Mouse (Mus musculus) midbrain, embryonic 16.5 days (tissue): ENCODE measurements at regions not wholly inside any gene's neighbourhood (a gene's known extent, or its start where the extent isn't known, plus 50 kb on each side); places are given as distances from the start of the nearest gene placed in this dataset.
A peak's percentile ranks its signal among the peaks of the same experiment; 100 is the strongest.

Source experiments
- ATAC-seq: fragments of 200-750 bp; cut with Nextera tagmentation; 2 replicates; pipeline ENCODE4 v1.8.0; 2017; ENCODE audit warnings: moderate TSS enrichment
- H3K27ac ChIP-seq: fragments of 300-500 bp; sonication (generic); 2 replicates; pipeline ENCODE4 v1.5.1; 2014; ENCODE audit warnings: mild to moderate bottlenecking, low read length, mixed read lengths
- H3K27me3 ChIP-seq: fragments of 300-500 bp; sonication (generic); 2 replicates; pipeline ENCODE4 v1.6.1; 2014; ENCODE audit warnings: low read depth, low read length, mixed read lengths; ENCODE audit not compliant: control insufficient read depth, insufficient read depth
- H3K36me3 ChIP-seq: fragments of 300-500 bp; sonication (generic); 2 replicates; pipeline ENCODE4 v1.6.1; 2014; ENCODE audit warnings: mild to moderate bottlenecking, low read length, moderate library complexity, mixed read lengths; ENCODE audit not compliant: control insufficient read depth, insufficient read depth
- H3K4me1 ChIP-seq: fragments of 300-500 bp; sonication (generic); 2 replicates; pipeline ENCODE4 v1.6.1; 2014; ENCODE audit warnings: mild to moderate bottlenecking, low read length, mixed read lengths; ENCODE audit not compliant: control insufficient read depth, insufficient read depth
- H3K4me2 ChIP-seq: fragments of 300-500 bp; sonication (generic); 2 replicates; pipeline ENCODE4 v1.6.1; 2014; ENCODE audit warnings: mild to moderate bottlenecking, low read length, mixed read lengths
- H3K4me3 ChIP-seq: fragments of 300-500 bp; sonication (generic); 2 replicates; pipeline ENCODE4 v1.5.1; 2014; ENCODE audit warnings: low read depth, mild to moderate bottlenecking, low read length, moderate library complexity, mixed read lengths
- H3K9ac ChIP-seq: fragments of 300-500 bp; sonication (generic); 2 replicates; pipeline ENCODE4 v1.6.1; 2014; ENCODE audit warnings: low read depth, low read length, mixed read lengths
- H3K9me3 ChIP-seq: fragments of 300-500 bp; sonication (generic); replicated peaks from 2 replicates; pipeline ENCODE4 v1.6.1; 2014; ENCODE audit warnings: mild to moderate bottlenecking, low read length, mixed read lengths; ENCODE audit not compliant: control insufficient read depth, poor library complexity, severe bottlenecking
- WGBS: fragments of 180-500 bp; shearing (Covaris S2); extraction: QIAGEN DNeasy Blood & Tissue Kit; methylation state at CpG from one replicate; pipeline ENCODE4 v1.1.7; 2014; 5-methylcytosine and 5-hydroxymethylcytosine counted together

- Histone ChIP-seq H3K27ac (no peak overlapping the region), H3K36me3 (no peaks in the 10 kb centered on the region), H3K9me3 (no peaks in the 10 kb centered on the region), H3K4me1 (no peaks in the 10 kb centered on the region), H3K4me3 (no peak overlapping the region), H3K9ac (no peak overlapping the region), H3K27me3 (no peaks in the 10 kb centered on the region), H3K4me2 (no peak overlapping the region)
- WGBS = 68% methylated on average over 6 of the region's 6 CpGs
- no peak for ATAC-seq
Measured at GRCm38 (mm10) chr9:46495276-46495675, 175.5 kb upstream of the 4931429L15Rik start.

GRCm38 (mm10) chr9:46482859-46483443 is 163.2 kb upstream of the 4931429L15Rik start:
- Histone ChIP-seq H3K27ac (peak overlapping the region; percentile 63), H3K36me3 (no peaks in the 10 kb centered on the region), H3K4me3 (no peak overlapping the region), H3K27me3 (no peaks in the 10 kb centered on the region), H3K4me1 (peaks cover 19% of the 10 kb centered on the region), H3K4me2 (peak overlapping the region; percentile 1; the same call in 1 of the 2 replicates), H3K9ac (0 out of 2 replicates have a peak overlapping the region, but pooled peaks have one; percentile 22), H3K9me3 (no peaks in the 10 kb centered on the region)
- WGBS = 18% methylated on average over 5 of the region's 5 CpGs
- ATAC-seq = peak; percentile 8; the same call in 1 of the 2 replicates

GRCm38 (mm10) chr9:46482034-46482858 is 162.5 kb upstream of the 4931429L15Rik start:
- no peaks in the 10 kb centered on the region for H3K27me3 ChIP-seq
- H3K4me2 ChIP-seq = 0 out of 2 replicates have a peak overlapping the region, but pooled peaks have one; percentile 1
- H3K27ac ChIP-seq = peak overlapping the region; percentile 63
- peaks cover 19% of the 10 kb centered on the region for H3K4me1 ChIP-seq
- 0 out of 2 replicates have a peak overlapping the region, but pooled peaks have one; percentile 22 for H3K9ac ChIP-seq
- WGBS = 42% methylated on average over 12 of the region's 12 CpGs
- no peaks in the 10 kb centered on the region for H3K9me3 ChIP-seq
- H3K4me3 ChIP-seq = no peak overlapping the region
- H3K36me3 ChIP-seq = no peaks in the 10 kb centered on the region
- peak; percentile 74 for ATAC-seq

- WGBS = 41% methylated on average over 7 of the region's 7 CpGs
- no peaks in the 10 kb centered on the region for H3K27me3 ChIP-seq
- no peaks in the 10 kb centered on the region for H3K36me3 ChIP-seq
- no peak overlapping the region for H3K27ac ChIP-seq
- peaks cover 19% of the 10 kb centered on the region for H3K4me1 ChIP-seq
- H3K9ac ChIP-seq = no peak overlapping the region
- no peaks in the 10 kb centered on the region for H3K9me3 ChIP-seq
- ATAC-seq = no peak
- no peak overlapping the region for H3K4me2 ChIP-seq
- H3K4me3 ChIP-seq = no peak overlapping the region
Measured at GRCm38 (mm10) chr9:46481491-46481890, 161.7 kb upstream of the 4931429L15Rik start.

- Histone ChIP-seq H3K9me3 (no peaks in the 10 kb centered on the region), H3K4me3 (no peak overlapping the region), H3K4me1 (peaks cover 19% of the 10 kb centered on the region), H3K9ac (no peak overlapping the region), H3K27ac (peak overlapping the region; percentile 35; the same call in 1 of the 2 replicates), H3K36me3 (no peaks in the 10 kb centered on the region), H3K4me2 (no peak overlapping the region), H3K27me3 (no peaks in the 10 kb centered on the region)
- 6% methylated on average over 13 of the region's 13 CpGs for WGBS
- peak; percentile 30; the same call in 1 of the 2 replicates for ATAC-seq
Measured at GRCm38 (mm10) chr9:46480080-46480690, 160.4 kb upstream of the 4931429L15Rik start.

- no peak overlapping the region for H3K4me2 ChIP-seq
- H3K27ac ChIP-seq = no peak overlapping the region
- no peak overlapping the region for H3K4me3 ChIP-seq
- no peaks in the 10 kb centered on the region for H3K27me3 ChIP-seq
- peaks cover 19% of the 10 kb centered on the region for H3K4me1 ChIP-seq
- ATAC-seq = no peak
- 71% methylated on average over 2 of the region's 2 CpGs for WGBS
- no peak overlapping the region for H3K9ac ChIP-seq
- no peaks in the 10 kb centered on the region for H3K36me3 ChIP-seq
- no peaks in the 10 kb centered on the region for H3K9me3 ChIP-seq
Measured at GRCm38 (mm10) chr9:46478611-46479010, 158.8 kb upstream of the 4931429L15Rik start.

GRCm38 (mm10) chr9:46476516-46476915 is 156.7 kb upstream of the 4931429L15Rik start:
- Histone ChIP-seq H3K9me3 (no peaks in the 10 kb centered on the region), H3K27ac (no peak overlapping the region), H3K36me3 (no peaks in the 10 kb centered on the region), H3K4me1 (peaks cover 10% of the 10 kb centered on the region), H3K4me2 (no peak overlapping the region), H3K27me3 (no peaks in the 10 kb centered on the region), H3K4me3 (no peak overlapping the region), H3K9ac (no peak overlapping the region)
- 41% methylated on average over 5 of the region's 5 CpGs for WGBS
- no peak for ATAC-seq

- ATAC-seq = no peak
- Histone ChIP-seq H3K27ac (no peak overlapping the region), H3K27me3 (no peaks in the 10 kb centered on the region)
Measured at GRCm38 (mm10) chr9:46473681-46474080, 153.9 kb upstream of the 4931429L15Rik start.

GRCm38 (mm10) chr9:46469521-46469920 is 149.7 kb upstream of the 4931429L15Rik start:
- H3K9ac ChIP-seq = no peak overlapping the region
- H3K4me1 ChIP-seq = peaks cover 4% of the 10 kb centered on the region
- no peaks in the 10 kb centered on the region for H3K27me3 ChIP-seq
- H3K4me2 ChIP-seq = no peak overlapping the region
- WGBS = 72% methylated on average over 7 of the region's 7 CpGs
- no peaks in the 10 kb centered on the region for H3K9me3 ChIP-seq
- no peak overlapping the region for H3K27ac ChIP-seq
- no peak overlapping the region for H3K4me3 ChIP-seq
- H3K36me3 ChIP-seq = no peaks in the 10 kb centered on the region
- no peak for ATAC-seq

More at GRCm38 (mm10) chr9:46473681-46474080, 153.9 kb upstream of the 4931429L15Rik start:
- H3K4me2 ChIP-seq = no peak overlapping the region
- H3K9ac ChIP-seq = no peak overlapping the region
- H3K4me3 ChIP-seq = no peak overlapping the region
- H3K9me3 ChIP-seq = no peaks in the 10 kb centered on the region
- peaks cover 4% of the 10 kb centered on the region for H3K4me1 ChIP-seq
- no peaks in the 10 kb centered on the region for H3K36me3 ChIP-seq
- 85% methylated on average over 10 of the region's 10 CpGs for WGBS
